ENCODE assay signal across 9 mouse cellular contexts in the genomic region with DNA sequence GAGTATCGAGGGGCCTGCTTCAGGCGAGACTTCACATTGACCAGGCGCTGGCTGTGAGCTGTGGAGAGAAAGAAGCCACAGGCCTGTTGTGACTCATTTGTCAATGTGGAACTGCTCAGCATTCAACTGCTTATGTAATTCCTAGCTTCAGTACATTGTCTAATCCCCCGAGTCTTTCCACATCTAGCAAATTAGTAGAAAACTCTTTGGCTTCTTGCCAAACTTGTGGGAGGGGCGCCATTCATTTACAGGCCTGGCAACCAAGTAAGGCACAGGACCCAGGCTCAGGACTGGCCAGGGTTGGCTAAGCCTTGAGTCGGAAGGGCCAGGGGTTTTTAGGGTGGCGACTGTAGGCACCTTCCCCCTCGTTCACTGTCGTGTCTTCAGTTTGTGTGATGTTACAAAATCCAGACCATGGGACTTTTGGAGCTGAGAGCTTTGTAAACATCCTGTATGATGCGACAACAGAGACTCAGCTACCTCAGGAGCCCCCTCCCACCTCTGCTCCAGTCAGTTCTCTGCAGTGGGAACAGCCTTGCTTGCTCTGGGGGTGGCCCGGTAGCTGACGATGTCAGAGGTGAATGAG.
DNase-seq lines count a peak whose midpoint lies in the region; ATAC-seq lines count a peak whose summit lies in the region.
"Had no signal": no experiment of that assay in that cellular context is flagged by ENCODE, and none has a peak within 500 bp of the region (broad histone marks: within the 10 kb centered on the region; RNA-seq: fewer than 3 reads in every experiment).

No protein-coding gene starts in this region.

- WGBS in forebrain, embryonic 14.5 days: 32% methylated on average over 12 of the region's 12 CpGs

- peaks cover 11% of the 10 kb centered on the region for H3K4me1 ChIP-seq in forebrain, embryonic 14.5 days (ENCODE audit: control insufficient read depth, insufficient read depth, low read length)

- H3K27ac ChIP-seq in forebrain, embryonic 14.5 days (ENCODE audit: low read depth, low read length): peak overlapping the region; percentile 63
- H3K27ac ChIP-seq: limb, embryonic 15.5 days had no signal

- no peak overlapping the region for H3K9ac ChIP-seq in forebrain, embryonic 14.5 days (ENCODE audit: low read length)
- H3K9ac ChIP-seq: limb, embryonic 15.5 days had no signal

- H3K4me3 ChIP-seq in forebrain, embryonic 14.5 days (ENCODE audit: low read depth, low read length): no peak overlapping the region
- H3K4me3 ChIP-seq: limb, embryonic 15.5 days had no signal

- peak; percentile 34 to 45 for DNase-seq in cerebellum, postnatal 10 days
- no peak for DNase-seq in cerebellum, postnatal 25 days
- peak; percentile 36 for DNase-seq in 3134 (ENCODE audit: extremely low read depth, insufficient read length, low spot score)
- DNase-seq in forebrain, embryonic 14.5 days (ENCODE audit: low spot score): peak; percentile 90
- peak; percentile 56 to 64 for DNase-seq in heart, postnatal 14 days
- peak; percentile 45 to 60 for DNase-seq in left cerebral cortex, postnatal 36 days (ENCODE audit: low spot score in 2 of 2)
- peak; percentile 50 for DNase-seq in skeletal muscle tissue, adult 2 months (ENCODE audit: low read depth, low spot score)
- DNase-seq in cerebellum, postnatal 36 days: no peak

- no peak overlapping the region for H3K4me2 ChIP-seq in forebrain, embryonic 14.5 days (ENCODE audit: low read length)
- H3K4me2 ChIP-seq: limb, embryonic 15.5 days had no signal

- ATAC-seq in forebrain, embryonic 14.5 days: peak; percentile 83

- intact Hi-C loops in heart, postnatal 14 days (cut with DNase I): no loop called here
- intact Hi-C loops in left cerebral cortex, postnatal 36 days (cut with DNase I): loop anchor here (5.0 kb wide), 1 partner anchor 64 kb away; the partner anchor contains the start of gene Dennd2a

- H3K27me3 ChIP-seq in forebrain, embryonic 14.5 days (replicated peaks; ENCODE audit: control insufficient read depth, insufficient read depth, low read length): no peaks in the 10 kb centered on the region
- H3K27me3 ChIP-seq: limb, embryonic 15.5 days had no signal

- H3K9me3 ChIP-seq in forebrain, embryonic 14.5 days (replicated peaks; ENCODE audit: control insufficient read depth, low read length): no peaks in the 10 kb centered on the region
- H3K9me3 ChIP-seq: limb, embryonic 15.5 days had no signal

- H3K36me3 ChIP-seq in forebrain, embryonic 14.5 days (ENCODE audit: control insufficient read depth, insufficient read depth, low read length): peaks cover 51% of the 10 kb centered on the region

Comparison
In these comparisons a context has a peak if more than half of its experiments do, and no peak if none do; other contexts are left out.
1. DNase-seq: peak in cerebellum, postnatal 10 days (2 of 2), 3134 (single experiment), forebrain, embryonic 14.5 days (single experiment), heart, postnatal 14 days (2 of 2), left cerebral cortex, postnatal 36 days (2 of 2) and skeletal muscle tissue, adult 2 months (single experiment); none in cerebellum, postnatal 25 days (0 of 2) and cerebellum, postnatal 36 days (0 of 2).